Mouse (Mus musculus) liver, adult 2 months (tissue): ENCODE data around the gene Mpzl3. TPM values are rescaled to one million over a fixed set of nuclear protein-coding genes. Genes with fewer than 3 reads are reported as not detected.

Experiments
- DNase-seq: peaks from one replicate; pipeline ENCODE4 v3.0.0-alpha.2; 2011; ENCODE audit warnings: low read depth, low spot score; ENCODE audit errors: extremely low read depth
- H3K27ac ChIP-seq: fragments of 200-500 bp; replicated peaks from 2 replicates; pipeline ENCODE4 v1.5.1; 2012; ENCODE audit warnings: low read depth, mild to moderate bottlenecking, control low read depth, inconsistent platforms, low read length; ENCODE audit not compliant: insufficient read depth
- H3K27me3 ChIP-seq: fragments of 200-500 bp; 2 replicates; pipeline ENCODE4 v1.6.1; 2012; ENCODE audit warnings: mild to moderate bottlenecking, moderate library complexity, low read length, inconsistent platforms; ENCODE audit not compliant: control insufficient read depth, insufficient read depth
- H3K36me3 ChIP-seq: fragments of 200-500 bp; 2 replicates; pipeline ENCODE4 v1.6.1; 2012; ENCODE audit warnings: low read length, inconsistent platforms; ENCODE audit not compliant: control insufficient read depth, insufficient read depth
- H3K4me1 ChIP-seq: fragments of 200-500 bp; 2 replicates; pipeline ENCODE4 v1.6.1; 2011; ENCODE audit warnings: low read length; ENCODE audit not compliant: control insufficient read depth, insufficient read depth
- H3K4me3 ChIP-seq: fragments of 200-500 bp; 2 replicates; pipeline ENCODE4 v1.5.1; 2011; ENCODE audit warnings: low read depth, mild to moderate bottlenecking, control low read depth, low read length, moderate library complexity; ENCODE audit not compliant: insufficient read depth
- H3K79me2 ChIP-seq: fragments of 200-500 bp; 2 replicates; pipeline ENCODE4 v1.6.1; 2012; ENCODE audit warnings: inconsistent platforms, mild to moderate bottlenecking, low read length, moderate library complexity; ENCODE audit not compliant: control insufficient read depth, insufficient read depth
- H3K9ac ChIP-seq: fragments of 200-500 bp; 2 replicates; pipeline ENCODE4 v1.6.1; 2012; ENCODE audit warnings: low read depth, mild to moderate bottlenecking, control low read depth, inconsistent platforms, low read length
- CTCF ChIP-seq: fragments of 200-500 bp; IDR thresholded peaks from 2 replicates; pipeline ENCODE4 v1.5.1; 2011; ENCODE audit warnings: low read depth, low read length, control low read depth
- POLR2A ChIP-seq: fragments of 200-500 bp; IDR thresholded peaks from 2 replicates; pipeline ENCODE4 v1.6.1; 2011; ENCODE audit warnings: low read length, control low read depth; ENCODE audit not compliant: insufficient read depth; ENCODE audit errors: extremely low read depth
- WGBS: fragments of 180-500 bp; shearing (Covaris S2); methylation state at CpG from one replicate; pipeline ENCODE4 v1.1.7; 2018; 5-methylcytosine and 5-hydroxymethylcytosine counted together
- polyA plus RNA-seq: library from polyadenylated mRNA; depleted of rRNA; stranded (reverse); fragments of >200 nt; gene quantifications from 2 replicates; pipeline ENCODE4 v1.2.3, GENCODE M21; 2012
- total RNA-seq: library from RNA; depleted of rRNA; stranded (reverse); fragments of >200 nt; gene quantifications from 2 replicates; pipeline ENCODE4 v1.2.3, GENCODE M21; 2014

The Mpzl3 gene
- total and polyA plus RNA-seq, 2 experiments: 3.0 to 8.5 TPM

DNA sequence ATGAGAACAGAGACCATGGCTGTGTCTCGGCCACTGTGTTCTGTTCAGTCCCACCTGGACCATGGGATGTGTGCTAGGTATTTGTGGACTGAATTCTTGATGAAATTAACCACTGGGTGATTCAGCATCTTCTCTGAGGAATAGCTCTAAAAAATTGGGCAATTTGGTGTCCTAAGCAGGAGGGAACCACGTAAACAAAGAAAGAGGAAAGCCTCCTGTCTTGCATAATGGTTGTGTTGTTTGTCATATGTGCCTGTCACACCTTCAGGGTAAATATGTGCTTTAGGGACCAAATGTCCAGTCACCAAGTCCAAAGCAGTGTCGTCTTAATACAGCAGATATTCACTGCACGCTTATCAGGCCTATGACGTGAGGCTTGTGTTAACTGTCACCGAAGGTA is 9.4 kb downstream of the Mpzl3 start:
- TF ChIP-seq POLR2A (no peak), CTCF (no peak)
- Histone ChIP-seq H3K4me1 (peaks cover 6% of the 10 kb centered on the region; the same call in 1 of the 2 replicates), H3K9ac (0 out of 2 replicates have a peak overlapping the region, but pooled peaks have one; percentile 22), H3K36me3 (peaks cover under 1% of the 10 kb centered on the region; the same call in 1 of the 2 replicates), H3K4me3 (no peak overlapping the region), H3K27ac (peak overlapping the region; percentile 48), H3K27me3 (no peaks in the 10 kb centered on the region), H3K79me2 (0 out of 2 replicates have a peak, but pooled peaks cover 3% of the 10 kb centered on the region)
- WGBS: 35% methylated on average over 6 of the region's 6 CpGs
- peak; percentile 72 for DNase-seq

DNA sequence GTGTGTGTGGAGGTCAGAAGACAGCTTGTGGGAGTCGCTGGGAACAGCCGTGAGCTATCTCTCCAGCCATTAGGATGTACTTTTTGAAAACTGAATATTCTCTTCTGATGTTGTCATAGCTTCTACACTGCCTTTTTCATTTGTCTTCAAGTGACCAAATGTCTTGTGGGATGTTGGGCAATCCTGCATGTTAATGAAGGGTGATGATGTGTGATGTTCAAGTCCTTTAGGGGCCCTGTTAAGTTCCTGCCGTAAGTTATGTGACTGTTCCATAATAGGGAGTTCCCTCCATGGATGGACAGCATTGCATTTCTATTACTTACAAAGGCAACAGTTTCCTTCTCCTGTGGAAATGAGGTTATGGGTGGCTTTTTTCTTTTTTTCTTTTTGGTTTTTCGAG is 11.7 kb downstream of the Mpzl3 start:
- Histone ChIP-seq H3K27me3 (no peaks in the 10 kb centered on the region), H3K4me1 (peaks cover 6% of the 10 kb centered on the region; the same call in 1 of the 2 replicates), H3K27ac (no peak overlapping the region), H3K9ac (no peak overlapping the region), H3K4me3 (no peak overlapping the region), H3K36me3 (peaks cover 2% of the 10 kb centered on the region; the same call in 1 of the 2 replicates), H3K79me2 (no peaks in the 10 kb centered on the region)
- DNase-seq: no peak
- WGBS: 91% methylated on average over 4 of the region's 4 CpGs
- TF ChIP-seq POLR2A: no peak
- no peak for TF ChIP-seq CTCF

DNA sequence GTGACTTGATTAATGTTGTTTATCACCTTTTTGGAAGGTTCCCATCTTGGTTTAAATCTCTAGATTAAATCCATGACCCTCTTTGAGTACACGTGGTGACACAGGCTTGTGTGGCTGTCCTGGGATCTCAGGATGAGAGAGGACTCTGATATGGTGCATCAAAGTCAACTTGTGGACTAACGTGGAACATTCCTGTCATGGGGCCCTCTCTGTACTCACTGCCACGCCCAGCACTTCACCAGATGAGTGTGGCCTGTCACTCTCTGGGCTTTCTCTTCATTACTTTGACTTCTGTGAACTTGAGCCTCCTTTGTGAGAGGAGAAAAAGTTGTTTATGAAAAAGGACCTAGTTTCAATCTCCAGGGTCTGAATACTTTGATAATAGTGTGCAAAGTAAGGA is 16.8 kb downstream of the Mpzl3 start:
- no peak for DNase-seq
- 83% methylated on average over 3 of the region's 3 CpGs for WGBS
- Histone ChIP-seq H3K36me3 (peaks cover 3% of the 10 kb centered on the region), H3K27me3 (no peaks in the 10 kb centered on the region), H3K4me3 (no peak overlapping the region), H3K27ac (no peak overlapping the region), H3K9ac (no peak overlapping the region), H3K4me1 (no peaks in the 10 kb centered on the region), H3K79me2 (no peaks in the 10 kb centered on the region)
- TF ChIP-seq CTCF (no peak), POLR2A (no peak)

DNA sequence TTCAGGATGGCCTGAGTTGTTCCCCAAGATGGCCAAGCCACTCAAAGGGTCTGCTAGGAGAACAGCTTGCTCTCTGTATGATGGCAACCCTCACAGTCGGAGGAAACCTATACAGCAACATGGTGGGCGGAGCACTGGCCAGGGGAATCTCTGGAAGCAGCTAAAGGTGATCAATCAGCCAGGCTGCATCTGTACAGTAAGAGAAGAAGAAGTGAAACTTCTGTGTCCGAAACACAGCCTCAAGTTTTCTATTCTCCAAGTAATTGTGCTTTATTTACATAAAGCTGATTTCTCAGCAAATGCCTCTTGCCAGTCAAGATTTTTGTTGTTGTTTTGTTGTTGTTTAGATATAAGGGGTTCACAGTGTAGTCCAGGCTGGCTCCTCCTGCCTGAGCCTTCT is 22.9 kb downstream of the Mpzl3 start:
- 67% methylated on average over 3 of the region's 3 CpGs for whole genome bisulfite sequencing
- no peak overlapping the region for H3K4me3 ChIP-seq

DNA sequence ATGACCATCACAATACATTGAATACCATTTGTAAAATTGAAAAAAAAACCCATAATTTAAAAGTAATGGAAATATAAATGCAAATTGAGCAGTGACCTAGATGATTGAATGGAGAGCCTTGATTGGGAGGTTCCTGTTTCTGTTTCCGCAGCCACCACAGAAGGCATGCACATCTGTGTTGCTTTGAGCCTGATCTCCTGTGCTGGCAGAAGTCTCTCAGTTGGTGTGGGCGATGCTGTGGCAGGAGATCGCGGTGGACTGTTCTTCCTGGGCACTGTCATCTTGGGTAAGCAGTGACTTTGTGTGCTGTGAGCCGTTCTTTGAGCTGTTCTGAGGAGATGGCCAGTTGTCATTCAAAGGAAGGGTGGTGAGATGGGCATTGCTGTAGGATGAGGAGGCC is 24.0 kb downstream of the Mpzl3 start, which contains the start of gene Jaml:
TSS of gene Jaml (plus strand) at position 173 of the 400 bp plus-strand sequence.
- no peak for TF ChIP-seq POLR2A
- no peak for TF ChIP-seq CTCF
- Histone ChIP-seq H3K4me1 (no peaks in the 10 kb centered on the region), H3K79me2 (no peaks in the 10 kb centered on the region), H3K4me3 (no peak within 1 kb of the TSS), H3K36me3 (peaks cover 1% of the 10 kb centered on the region; the same call in 1 of the 2 replicates), H3K9ac (no peak within 1 kb of the TSS), H3K27me3 (no peaks in the 10 kb centered on the region; the same call in 1 of the 2 replicates), H3K27ac (no peak within 1 kb of the TSS)
- DNase-seq: no peak
- 86% methylated on average over 5 of the region's 5 CpGs for WGBS

More for the DNA sequence above, 22.9 kb downstream of the Mpzl3 start:
- H3K4me1 ChIP-seq: no peaks in the 10 kb centered on the region
- no peaks in the 10 kb centered on the region for H3K79me2 ChIP-seq
- peaks cover 1% of the 10 kb centered on the region; the same call in 1 of the 2 replicates for H3K36me3 ChIP-seq
- H3K9ac ChIP-seq: no peak overlapping the region
- DNase-seq: no peak
- H3K27me3 ChIP-seq: no peaks in the 10 kb centered on the region; the same call in 1 of the 2 replicates
- no peak overlapping the region for H3K27ac ChIP-seq
- no peak for TF ChIP-seq CTCF
- TF ChIP-seq POLR2A: no peak

DNA sequence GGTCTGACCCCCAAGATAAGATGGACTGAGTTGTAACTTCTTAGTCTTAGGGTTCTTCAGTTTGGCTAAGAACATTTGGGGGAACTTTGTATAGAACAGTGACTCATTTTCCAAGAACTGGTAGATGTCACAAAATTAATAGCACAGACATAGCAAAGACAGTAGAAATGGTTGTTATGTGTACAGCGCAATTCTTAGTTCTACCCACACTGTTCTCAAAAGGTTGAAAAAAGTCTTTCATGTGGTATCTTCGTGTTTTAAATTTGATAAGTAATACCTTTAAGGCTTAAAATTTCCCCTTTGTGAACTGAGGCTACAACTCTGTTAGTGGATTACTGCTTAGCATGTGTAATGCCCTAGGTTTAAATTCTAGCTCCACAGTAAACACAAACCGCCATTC is 28.1 kb downstream of the Mpzl3 start:
- Histone ChIP-seq H3K36me3 (no peaks in the 10 kb centered on the region), H3K79me2 (no peaks in the 10 kb centered on the region), H3K4me1 (no peaks in the 10 kb centered on the region), H3K9ac (no peak overlapping the region), H3K27me3 (no peaks in the 10 kb centered on the region; the same call in 1 of the 2 replicates), H3K4me3 (no peak overlapping the region), H3K27ac (no peak overlapping the region)
- TF ChIP-seq CTCF (no peak), POLR2A (no peak)
- no peak for DNase-seq
- 90% methylated on average over 3 of the region's 3 CpGs for WGBS
